Mouse (Mus musculus): Measurements from ENCODE around the gene Gmpr.
A peak's percentile ranks its signal among the peaks of the same experiment; 100 is the strongest.
"Not testable (repeated sequence)": the region's sequence is repeated elsewhere in the genome, so short reads cannot be mapped to it uniquely, and the experiment has no call there.

Gmpr gene

DNA sequence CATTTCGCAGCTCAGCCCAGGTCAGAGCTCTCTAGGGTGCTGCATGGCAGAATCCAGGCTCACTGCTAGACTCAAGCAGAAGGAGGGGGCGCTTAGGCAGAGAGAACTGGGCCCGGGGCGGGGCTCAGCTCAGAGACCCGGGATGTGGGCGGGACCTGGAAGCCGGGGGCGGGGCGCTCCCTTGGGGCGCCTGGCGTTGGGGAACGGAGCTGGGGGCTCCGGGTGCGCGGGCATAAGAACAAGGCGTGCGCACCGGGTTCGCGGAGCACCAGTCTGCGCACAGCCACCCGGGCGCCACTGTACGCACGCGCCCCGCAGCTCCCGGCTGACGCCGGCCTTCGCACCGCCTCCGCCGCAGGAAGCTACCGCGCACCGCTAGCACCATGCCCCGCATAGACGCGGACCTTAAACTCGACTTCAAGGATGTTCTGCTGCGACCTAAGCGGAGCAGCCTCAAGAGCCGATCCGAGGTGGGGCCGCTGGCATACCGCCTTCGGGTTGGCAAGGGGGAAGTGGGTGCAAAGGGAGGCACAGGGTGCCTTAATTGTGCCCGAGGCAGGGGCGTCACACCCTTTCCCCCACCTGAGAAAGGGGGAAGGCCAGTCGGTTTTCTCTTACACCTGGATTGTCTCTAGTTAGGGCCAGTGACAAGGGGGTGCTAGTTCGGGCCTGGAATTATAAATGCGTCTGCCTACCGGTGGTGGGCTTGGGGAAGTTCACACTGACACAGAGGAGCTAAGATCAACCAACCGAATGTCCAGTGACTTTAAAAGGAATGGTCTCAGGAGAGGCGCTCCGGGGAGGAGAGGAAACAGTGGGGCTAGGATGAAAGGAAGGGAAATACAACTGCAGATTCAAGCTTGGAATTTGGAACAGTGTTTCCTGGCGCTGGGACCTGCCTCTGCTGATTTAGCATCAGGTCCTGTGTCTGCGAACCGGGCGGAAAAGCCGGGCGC is at the start of gene Gmpr:
Gene Gmpr (plus strand): TSS at position 171 of the 956 bp plus-strand sequence.
- DNase-seq: peak; percentile 73

DNA sequence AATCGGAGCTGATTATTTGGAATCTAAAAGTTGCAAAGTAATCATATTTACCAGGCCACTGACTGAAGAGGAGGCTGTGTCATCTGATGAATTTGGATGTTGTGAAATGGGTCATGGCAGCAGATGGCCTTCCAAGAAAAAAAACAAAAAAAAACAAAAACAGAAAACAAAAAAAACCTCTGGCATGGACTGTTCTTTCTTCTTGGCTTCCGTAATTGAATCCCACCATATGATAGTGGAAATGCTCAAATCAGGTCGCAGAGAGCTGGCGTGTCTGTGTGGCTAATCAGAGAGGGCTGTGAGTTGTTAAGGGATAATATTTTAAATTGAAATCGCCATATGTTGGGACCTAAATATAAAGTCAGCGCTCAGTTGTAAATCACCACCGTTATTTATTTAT is 49.8 kb upstream of the Gmpr start:
- no peak for DNase-seq

DNA sequence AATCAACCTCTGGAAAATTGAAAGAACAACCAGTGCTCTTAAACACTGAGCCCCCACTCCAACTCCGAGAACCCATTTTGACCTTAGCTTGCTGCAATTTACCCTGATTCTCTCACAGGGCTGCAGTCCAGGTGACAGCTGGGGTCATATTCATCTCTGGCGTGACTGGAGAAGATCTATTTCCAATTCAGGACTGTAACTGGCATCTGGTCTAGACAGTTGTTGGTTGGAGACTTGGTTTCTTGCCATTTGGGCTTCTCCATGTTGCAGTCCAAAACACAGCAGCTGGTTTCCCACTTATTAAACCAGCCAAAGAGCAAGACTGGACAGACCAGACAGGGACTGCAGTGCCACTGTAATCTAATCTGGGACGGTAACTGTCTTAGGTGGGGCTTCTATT is 47.1 kb upstream of the Gmpr start:
- no peak for DNase-seq

DNA sequence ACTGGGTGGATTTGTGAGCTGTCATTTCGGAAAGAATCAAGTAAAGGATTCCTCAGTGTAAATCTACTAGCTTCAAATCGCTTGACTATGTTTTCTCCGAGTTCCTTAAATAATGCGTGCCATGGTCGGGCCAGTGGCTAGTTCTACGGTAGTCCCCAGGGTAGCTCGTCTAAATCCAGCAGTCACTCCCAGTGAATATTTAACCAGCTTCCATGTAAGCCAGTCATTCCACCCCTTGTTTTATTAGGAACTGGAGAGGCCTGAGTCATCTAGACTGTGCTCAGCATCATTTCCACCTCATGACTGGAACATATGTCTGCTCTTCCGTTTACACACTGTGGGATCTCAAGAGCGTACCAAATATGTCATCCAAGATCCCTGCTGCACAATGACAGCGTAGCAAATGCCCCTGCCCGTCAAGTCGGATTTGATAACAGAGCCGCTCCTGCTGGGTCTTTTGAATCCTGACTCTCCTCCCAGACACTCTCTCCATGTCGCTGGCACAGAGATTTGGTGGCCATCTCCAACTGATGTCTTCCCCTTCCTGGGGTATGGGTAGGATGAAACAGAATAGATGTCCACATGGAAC is 45.8 kb upstream of the Gmpr start:
- DNase-seq: peak; percentile 78

DNA sequence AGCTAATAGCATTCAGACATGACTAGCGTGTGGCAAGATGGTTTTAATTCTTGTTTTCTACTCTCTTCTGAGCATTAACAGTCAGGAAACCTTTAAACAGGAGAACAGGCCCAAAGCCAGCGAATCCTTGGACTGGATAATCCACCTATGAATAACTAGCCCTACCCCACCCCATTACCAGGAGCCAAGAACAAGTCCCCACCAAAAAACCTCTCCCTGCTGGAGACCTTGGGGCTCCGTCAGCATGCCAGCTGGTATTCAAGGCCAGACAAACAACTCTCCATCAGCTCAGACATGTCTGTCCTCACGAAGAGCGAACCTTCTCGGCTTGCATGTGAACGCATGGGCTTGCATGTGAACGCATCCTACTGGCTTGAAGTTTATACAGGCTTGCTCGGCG is 41.6 kb upstream of the Gmpr start:
- DNase-seq: no peak

DNA sequence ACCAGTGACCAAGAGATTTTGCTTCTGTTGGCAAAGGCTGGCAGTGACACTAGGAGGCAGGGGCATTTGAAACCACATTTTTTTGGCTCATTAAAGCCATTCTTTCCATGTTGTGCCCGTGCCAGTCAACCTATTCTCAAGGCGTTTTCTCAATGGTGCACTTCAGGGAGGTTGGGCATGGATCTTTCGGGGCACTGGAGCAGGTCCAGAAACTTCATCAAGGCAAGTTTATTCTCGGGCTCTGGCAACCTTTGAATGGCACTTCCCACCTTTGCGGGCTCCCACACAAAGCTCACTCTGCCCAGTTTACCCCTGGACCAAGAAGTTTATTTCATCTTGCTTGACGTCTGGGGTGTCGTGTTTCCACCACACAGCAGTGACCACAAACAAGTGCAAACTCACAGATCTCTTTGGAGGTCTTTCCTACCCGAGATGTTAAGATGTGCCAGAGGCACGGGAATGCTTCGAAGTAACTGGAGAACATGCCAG is 41.2 kb upstream of the Gmpr start:
- DNase-seq: no peak

DNA sequence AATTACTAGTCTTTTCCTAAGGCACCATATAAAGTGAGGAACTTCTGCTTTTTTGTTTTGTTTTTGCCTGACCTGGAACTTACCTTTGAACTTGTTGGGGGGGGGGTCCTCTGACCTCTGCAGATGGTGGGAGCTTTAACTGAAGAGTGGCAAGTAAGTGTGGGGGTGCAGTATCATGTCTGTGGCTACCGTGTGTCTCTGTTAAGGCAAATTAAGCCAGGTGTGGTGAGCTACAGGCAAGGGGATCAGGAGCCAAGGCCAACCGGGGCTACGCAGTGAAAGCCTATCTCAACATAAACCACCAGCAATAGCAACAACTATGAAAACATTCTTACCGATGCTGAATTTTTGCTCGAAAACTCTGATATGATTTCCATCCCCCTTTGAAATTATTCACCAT is 38.5 kb upstream of the Gmpr start:
- no peak for DNase-seq

DNA sequence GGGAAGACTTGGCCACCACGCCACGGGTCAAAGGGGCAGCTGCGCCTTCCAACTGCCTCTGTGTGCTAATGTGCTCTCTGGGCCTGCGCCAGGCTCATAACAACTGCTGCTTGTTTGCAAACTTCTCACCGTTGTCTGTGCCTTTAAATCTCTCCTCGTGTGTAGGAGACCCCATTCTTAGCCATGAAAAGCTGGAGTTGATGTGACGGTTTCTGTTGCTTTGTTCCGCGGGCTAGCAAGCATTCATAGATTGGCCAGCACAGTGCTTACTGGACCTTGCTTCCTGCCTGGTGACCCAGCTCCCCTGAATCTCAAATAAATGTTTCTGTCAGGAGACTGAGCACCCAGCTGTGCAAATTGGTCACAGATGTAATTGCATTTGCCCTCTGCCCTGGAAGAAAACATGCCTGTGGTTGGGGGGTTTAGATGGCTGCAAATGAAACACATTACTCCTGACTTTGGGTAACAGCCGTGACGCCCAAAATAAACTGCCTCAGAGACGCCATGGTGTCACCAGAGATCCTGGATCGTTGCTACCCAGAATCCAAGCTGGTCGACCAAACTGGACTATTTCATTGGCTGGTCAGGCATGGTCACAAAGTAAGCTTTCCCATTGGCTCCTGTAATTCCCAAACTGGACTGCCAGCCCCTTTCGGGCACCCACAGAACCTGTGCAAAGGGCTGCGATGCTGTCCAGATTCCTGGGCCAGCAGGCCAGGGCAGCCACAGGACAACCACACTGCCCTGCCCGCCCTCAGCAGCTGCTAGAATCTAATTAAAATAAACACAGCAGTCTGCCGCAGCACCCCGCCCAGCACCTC is 37.6 kb upstream of the Gmpr start:
- no peak for DNase-seq

DNA sequence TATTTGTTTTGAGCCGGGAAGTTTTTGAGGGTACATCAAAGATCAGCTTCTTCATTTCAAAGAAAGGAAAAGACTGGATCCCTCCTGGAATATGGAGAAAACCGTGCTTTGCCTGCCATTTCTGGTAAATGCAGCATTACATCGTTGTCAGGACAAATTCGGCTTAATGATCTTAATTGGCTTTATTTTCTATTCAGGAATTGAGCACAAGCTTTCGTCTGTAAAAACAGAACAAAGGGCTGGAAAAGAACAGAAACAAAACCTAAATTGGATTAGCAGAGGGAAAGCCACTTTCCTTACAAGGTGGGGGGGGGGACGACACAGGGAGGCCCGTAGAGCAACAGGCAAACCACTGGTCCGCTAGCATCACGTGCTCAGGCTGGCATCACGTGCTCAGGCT is 33.9 kb upstream of the Gmpr start:
- DNase-seq: no peak

DNA sequence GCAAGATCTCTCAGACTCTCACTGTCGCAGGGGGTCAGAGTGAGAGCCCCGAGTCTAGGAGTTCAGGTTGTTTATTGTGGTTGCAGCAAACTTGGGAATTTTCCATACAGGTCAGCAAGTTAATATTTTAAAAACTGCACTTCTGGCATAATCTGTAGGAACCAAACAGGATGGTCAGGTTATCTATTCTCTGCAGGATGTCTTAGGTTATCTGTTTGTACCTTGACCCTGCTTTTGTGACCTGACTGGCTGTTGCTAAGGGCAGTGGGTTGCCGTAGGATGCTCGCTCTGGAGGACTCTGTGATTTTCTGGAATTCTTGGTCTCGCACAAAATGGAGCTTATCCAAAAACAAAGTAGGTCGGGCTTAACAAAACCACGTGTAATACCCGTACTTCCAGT is 31.9 kb upstream of the Gmpr start:
- DNase-seq: no peak

DNA sequence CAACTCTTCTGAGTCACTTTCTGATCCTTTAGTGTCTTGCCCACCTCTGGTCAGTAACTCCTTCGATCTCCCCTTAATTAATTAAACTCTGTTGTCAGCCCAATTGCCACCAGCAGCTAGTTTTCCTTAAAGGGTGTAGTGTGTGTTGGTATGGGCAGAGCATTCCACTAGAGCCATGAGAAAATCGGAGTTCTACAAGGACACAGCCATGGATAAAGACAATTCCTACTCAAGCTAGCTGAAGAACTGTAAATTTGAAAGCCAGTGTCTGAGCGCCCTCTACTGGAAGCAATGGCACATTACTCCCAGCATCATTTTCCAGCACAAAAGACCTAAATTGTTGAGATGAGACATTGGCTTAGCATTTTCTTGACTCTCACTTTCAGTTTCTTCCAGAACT is 30.1 kb upstream of the Gmpr start:
- peak; percentile 66 for DNase-seq

DNA sequence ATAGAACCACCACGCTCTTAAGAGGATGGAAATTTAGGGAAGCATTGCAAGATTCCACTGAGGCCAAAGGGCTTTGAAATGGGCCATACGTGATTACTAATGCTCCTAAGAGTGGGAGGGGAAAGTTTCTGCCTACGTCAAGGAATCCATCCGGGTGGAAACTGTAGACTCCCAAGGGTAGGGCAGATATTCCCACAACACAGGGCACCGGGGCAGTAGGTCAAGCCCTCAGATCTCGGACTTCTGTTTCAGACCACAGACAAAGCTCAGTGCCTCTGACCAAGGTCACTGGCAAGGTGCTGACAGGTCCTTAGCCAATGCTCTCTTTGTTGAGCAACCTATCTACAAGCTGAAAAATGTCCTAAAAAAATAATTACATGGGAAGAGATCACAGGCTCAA is 27.3 kb upstream of the Gmpr start:
- DNase-seq: no peak

DNA sequence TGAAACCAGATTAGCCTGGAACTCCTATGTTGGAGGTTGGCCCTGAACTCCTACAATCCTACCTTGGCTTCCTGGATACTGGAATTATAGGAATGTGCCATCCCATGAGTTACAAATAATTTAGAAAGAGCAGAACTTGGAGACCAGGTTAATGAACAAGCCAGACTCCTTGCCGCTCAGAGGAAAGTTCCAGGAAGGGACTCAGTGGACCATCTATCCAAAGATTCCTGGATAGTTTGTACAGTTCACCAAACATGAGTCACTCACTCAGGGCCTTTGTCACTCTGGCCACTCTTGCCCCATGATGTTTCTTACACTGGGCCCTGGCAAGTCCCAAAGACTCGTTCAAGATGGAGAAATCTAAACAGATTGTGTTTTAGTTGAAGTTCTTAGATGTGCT is 24.0 kb upstream of the Gmpr start:
- DNase-seq: no peak

DNA sequence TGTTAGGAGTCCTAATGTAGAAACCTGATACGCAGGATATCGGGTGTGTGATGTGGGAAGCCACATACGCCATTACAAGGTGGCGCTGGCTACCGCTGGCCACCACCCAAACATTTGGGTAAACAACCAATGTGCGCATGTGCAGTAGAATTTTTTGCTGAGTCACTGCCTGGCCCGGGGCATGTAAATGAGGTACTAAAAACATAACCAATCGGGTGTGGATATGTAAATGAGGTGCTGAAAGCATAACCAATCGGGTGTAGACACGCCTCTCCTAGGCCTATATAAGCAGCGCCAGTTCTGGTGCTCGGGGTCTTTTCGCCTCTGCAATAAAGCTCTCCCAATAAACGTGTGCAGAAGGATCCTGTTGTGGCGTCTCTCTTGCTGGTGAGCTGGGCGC is 23.3 kb upstream of the Gmpr start:
- not testable (repeated sequence) for DNase-seq

DNA sequence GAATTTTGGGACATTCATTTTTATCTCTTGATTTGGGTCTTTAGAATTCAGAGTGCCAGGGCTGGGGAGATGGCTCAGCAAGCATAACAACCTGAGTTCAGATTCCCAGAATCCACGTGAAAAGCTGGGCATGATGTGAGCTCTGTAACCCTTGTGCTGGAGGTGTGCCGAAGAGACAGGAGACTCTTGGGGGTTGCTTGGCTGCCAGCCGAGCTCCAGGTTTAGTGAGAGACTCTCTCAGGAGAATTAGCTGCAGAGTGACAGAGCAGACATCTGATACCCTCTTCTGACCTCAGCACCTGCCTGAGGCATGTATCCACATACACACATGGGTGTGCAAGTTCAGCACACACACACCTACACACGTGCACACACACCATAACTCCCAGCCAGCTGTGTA is 21.6 kb upstream of the Gmpr start:
- DNase-seq: no peak

DNA sequence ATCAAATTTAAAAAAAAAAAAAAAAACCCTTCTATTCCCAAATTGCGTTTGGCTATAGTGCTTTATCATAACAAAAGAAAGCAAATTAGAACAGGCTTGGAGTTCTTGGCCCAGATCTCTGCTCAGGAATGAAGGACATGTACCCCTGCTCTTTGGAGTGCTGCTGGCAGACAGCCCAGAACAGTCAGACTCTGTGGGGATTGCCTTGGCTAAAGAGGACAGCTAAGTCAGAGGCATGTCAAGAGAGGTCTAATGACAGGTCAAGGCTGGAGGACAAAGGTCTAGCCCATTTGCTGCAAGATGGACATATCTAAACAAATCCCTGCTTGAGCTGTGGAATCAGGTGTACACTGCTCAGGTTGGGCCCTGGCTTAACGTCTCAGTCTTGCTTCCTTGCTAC is 20.6 kb upstream of the Gmpr start:
- DNase-seq: no peak

DNA sequence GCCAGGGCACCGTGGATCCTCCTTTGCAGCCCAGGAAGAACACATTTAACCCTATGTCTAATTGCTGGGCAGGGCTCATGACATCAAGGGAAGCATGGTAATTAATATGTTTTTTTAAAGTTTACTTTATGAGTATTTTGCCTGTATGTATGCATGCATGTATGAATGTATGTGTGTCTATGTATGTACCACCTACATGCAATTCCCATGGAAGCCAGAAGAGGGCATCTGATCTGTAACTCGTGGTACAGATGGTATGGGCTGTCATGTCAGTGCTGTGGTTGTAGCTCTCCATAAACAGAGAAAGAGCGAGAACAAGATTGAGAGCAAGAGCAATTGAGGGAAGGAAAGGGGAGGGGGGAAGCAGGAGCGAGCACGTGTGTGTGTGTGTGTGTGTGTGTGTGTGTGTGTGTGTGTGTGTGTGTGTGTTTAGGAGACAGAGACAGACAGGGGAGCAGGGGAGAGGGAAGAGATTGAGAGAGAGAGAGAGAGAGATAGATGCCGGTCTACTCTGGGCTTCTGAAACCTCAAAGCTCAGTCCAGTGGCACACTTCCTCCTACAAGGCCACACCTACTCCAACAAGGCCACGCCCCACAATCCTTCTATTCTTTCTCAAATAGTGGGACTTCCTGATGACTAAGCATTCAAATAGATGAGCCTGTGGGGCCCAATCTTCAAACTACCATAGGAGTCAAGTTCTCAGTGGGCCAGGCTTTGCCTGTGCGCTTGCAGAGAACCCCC is 15.1 kb upstream of the Gmpr start:
- no peak for DNase-seq

DNA sequence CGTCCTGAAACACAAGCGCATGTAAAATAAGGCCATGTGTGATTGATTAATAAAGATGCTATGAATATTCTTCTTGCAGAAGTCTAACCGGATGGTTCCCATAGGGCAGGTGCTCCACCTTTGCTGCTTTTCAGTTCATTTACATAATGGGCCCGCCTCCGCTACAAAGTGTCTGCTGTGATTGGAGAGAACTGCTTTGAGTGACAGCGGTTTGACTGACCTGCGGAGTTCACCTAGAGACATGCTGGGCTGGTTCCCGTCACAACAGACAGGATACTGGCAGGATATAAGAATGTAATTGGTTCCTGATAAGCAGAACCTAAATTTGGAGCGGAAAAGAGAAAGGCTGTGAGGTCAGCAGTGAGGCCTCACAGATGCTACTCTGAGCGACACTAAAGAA is 13.4 kb upstream of the Gmpr start:
- DNase-seq: no peak

DNA sequence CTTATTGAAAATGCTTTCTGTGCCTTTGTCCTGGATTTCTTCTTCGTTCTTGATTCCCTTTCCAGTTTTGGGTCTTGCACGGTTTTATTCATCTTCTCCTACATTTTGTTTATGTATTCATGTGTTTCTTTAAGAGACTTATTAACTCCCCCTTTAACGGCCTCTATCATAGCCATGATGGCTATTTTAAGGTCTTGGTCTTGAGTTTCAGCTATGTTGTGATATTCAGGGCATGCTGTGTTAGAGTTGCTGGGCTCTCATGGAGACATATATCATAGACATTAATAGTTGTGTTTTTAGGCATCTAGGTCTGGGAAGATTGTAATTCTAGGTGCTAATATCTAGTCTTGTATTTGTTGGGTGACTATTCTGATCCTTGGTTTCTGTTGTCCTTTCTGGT is 8.6 kb upstream of the Gmpr start:
- no peak for DNase-seq

DNA sequence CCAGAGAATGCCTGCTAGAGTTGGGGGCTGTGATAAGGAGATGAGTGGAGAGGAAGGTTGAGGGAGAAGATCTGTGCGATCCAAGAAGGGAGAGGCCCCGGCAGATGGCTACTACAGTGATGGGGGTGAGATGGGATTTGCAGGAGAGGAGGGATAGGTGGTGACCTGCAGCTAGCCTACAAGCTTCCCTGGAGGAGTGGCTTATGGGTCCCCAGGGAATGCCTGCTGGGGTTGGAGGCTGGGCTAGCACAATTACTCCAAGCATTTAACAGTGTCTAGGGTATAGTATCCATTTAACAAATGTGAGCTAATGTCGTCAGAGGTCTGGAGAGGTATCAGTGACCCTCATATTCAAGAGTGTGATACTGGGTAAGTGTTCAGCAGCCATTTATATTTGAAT is 7.9 kb upstream of the Gmpr start:
- DNase-seq: no peak

DNA sequence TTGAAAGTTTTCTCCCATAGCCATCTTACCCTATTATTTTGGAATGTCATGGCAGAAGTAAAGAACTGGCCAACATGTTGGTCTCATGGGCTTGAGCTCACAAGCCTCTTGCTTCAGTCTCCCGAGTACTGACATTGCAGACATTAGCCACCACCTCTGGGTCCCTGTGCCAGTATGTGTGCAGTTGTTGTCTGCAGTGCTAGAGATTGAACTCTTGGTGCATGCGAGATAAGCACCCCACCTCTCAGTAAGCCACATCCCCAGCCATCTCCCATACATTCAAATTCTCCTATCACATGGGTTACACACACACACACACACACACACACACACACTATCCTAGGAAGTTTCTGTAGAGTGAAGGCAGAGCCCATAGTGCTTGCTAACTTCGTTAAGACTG is 7.3 kb upstream of the Gmpr start:
- DNase-seq: no peak

DNA sequence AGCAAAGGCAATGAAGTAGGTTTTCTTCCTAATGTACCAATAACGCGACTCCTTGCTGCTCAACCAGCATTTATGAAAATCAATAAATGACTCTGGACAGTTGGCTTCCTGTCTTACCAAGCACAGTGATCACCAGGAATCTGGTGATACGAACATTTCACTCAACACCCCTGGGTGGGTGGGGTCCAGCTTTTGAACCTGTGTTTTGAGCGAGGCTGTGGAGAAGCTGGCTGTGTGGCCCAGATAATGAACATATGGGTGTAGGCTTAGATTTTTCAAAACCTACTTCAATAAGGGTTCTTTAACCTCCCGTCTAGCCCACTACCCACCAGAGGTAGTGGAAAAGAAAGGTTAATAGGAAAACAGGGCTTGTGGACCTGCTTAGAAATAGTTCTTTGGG is 4.5 kb upstream of the Gmpr start:
- DNase-seq: no peak

DNA sequence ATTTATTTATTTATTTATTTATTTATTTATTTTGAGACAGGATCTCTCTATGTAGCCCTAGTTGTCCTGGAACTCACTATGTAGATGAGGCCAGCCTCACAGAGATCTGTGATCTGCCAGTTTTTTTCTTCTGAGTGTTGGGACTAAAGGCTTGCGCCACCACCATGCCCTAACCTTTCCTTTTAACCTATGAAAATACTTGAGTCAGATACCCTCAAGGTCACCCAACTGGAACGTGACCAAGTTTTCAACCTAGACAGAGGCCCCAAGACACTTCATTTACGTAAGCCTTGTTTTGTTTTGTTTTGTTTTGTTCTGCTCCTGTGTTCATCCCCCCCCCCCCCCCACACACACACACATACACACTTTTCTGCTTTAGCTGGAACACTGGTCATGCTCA is 1.7 kb upstream of the Gmpr start:
- DNase-seq: no peak
